Mouse (Mus musculus) C3H10T1/2 (cell line): ENCODE data around the gene Bbip1. TPM values are rescaled to one million over a fixed set of nuclear protein-coding genes. Genes with fewer than 3 reads are reported as not detected.

Experiments used
- polyA plus RNA-seq, 2 experiments: library from polyadenylated mRNA; unstranded; fragments of >200 nt; fragmentation: generic; extraction: Trizol; gene quantifications; one replicate each; pipeline ENCODE4 v1.2.1; 2012; ENCODE audit warnings: missing spikeins in 2 of 2

The Bbip1 gene
- 10 to 100 TPM in 1 of 2 experiments, 1 to 10 TPM in 1; 3.8 to 32.3 TPM for polyA plus RNA-seq

GRCm38 (mm10) chr19:53943802-53944785 lies at the start of gene Bbip1, which contains the start of gene Shoc2:
Gene Bbip1 (minus strand): TSS chr19:53944627.
Gene Shoc2 (plus strand): TSS chr19:53944306.

GRCm38 (mm10) chr19:53892061-53892460 lies 52.4 kb downstream of the Bbip1 start, which contains the start of gene Pdcd4:
Gene Pdcd4 (plus strand): TSS chr19:53892231.

Other genes with a start within 250 kb of the Bbip1 start
- 10 to 100 TPM in 1 of 2 experiments, under 1 TPM in 1; 0.30 to 20.4 TPM for gene Pdcd4, start 52.4 kb downstream of the Bbip1 start, polyA plus RNA-seq
- gene Shoc2, start 321 bp downstream of the Bbip1 start, polyA plus RNA-seq = 1 to 10 TPM in 1 of 2 experiments, under 1 TPM in 1; 0.85 to 7.1 TPM
- gene Adra2a, start 99.5 kb upstream of the Bbip1 start, polyA plus RNA-seq = under 1 TPM; 0.02 to 0.17 TPM